Mouse (Mus musculus): ENCODE data around the gene Pgpep1. TPM values are rescaled to one million over a fixed set of nuclear protein-coding genes. Genes with fewer than 3 reads are reported as not detected.

The Pgpep1 gene
- total RNA-seq, 2 experiments from 2014 or later, result 38.4 to 46.8 TPM

- peak; percentile 72 to 76 for DNase-seq
- intact Hi-C loops (cut with DNase I), result no loop called here
These were observed 6.9 kb upstream of the Pgpep1 start for GRCm38 (mm10) chr8:70667071-70667470.

DNA sequence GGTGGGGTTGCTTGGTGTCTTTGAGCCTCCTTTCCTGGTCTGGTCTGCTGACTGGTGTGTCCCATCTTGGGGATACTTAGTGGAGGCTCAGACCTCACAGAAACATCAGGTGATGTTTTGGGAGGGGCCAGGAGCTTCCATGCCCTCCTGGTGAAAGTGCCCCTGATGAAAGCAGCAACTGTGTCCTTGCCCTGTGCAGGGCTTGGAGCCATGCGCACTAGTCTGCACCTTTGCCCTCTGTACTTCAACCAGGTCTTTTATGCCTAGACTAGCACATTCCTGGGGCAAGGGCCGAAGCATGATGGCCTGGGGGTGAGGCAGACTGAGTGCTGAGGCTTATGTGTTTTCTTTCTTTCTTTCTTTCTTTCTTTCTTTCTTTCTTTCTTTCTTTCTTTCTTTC is 5.4 kb upstream of the Pgpep1 start:
- intact Hi-C loops (cut with DNase I), result no loop called here
- no peak for DNase-seq

DNA sequence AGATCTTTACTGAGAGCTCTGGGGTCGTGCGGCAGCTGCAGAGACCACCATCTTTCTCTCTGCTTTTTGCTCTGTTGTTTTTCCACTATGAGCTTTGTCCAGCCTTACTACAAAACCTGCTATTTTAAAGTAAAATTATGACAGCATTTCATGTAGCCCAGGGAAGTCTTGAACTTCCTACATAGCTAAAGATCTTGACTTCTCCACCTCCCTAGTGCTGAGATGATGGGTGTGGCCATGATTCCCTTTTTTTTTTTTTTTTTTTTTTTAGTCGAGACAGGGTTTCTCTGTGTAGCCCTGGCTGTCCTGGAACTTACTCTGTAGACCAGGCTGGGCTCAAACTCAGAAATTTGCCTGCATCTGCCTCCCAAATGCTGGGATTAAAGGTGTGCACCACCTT is 4.4 kb upstream of the Pgpep1 start:
- intact Hi-C loops (cut with DNase I), result no loop called here
- DNase-seq, result no peak

- DNase-seq, result no peak
- intact Hi-C loops (cut with DNase I), result no loop called here
These were observed 3.5 kb upstream of the Pgpep1 start for GRCm38 (mm10) chr8:70663691-70664090.

DNA sequence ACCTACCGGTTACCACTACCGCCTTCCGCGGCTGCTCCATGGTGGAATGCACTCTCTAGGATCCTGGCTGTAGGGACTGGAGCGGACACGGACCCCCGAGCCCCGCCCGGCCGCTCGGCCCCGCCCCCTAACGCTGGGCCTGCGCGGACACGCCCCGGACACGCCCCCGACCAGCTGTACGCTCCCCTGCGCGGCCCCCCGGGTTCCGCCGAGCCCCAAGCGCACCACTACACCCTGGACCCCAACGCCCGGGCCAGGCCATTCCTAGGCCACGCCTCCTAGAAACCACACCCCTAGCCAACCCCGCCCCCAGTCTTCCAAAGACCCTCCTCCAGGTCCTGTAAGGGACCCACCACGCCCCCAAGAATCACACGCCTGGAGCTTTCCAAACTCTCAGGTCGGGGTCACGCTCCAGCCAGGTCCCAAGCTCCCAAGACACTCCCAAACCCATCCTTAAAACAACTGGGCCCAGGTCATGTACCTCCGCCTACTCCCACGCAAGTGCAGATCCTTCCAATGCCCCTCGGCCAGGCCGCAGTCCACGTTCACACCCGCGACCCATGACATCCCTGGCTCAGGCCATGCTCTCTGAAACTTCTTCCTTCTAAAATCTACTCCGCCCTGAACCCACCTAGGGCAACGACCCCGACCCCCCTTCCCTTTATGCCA is 450 bp downstream of the Pgpep1 start:
- peak; percentile 93 to 94 for DNase-seq
- intact Hi-C loops (cut with DNase I), result loop anchor here (5.0 kb wide), 1 partner anchor 37 kb away; no protein-coding TSS in a partner anchor

- no peak for DNase-seq
- intact Hi-C loops (cut with DNase I), result loop anchor here (5.0 kb wide), 1 partner anchor 37 kb away; no protein-coding TSS in a partner anchor
These were observed 1.1 kb downstream of the Pgpep1 start for GRCm38 (mm10) chr8:70658897-70659603.

- intact Hi-C loops (cut with DNase I), result loop anchor here (5.0 kb wide), 1 partner anchor 35 kb away; no protein-coding TSS in a partner anchor
- no peak for DNase-seq
These were observed 2.4 kb downstream of the Pgpep1 start for GRCm38 (mm10) chr8:70657739-70658138.

GRCm38 (mm10) chr8:70657214-70657613 is 3.0 kb downstream of the Pgpep1 start:
- intact Hi-C loops (cut with DNase I), result loop anchor here (5.0 kb wide), 1 partner anchor 35 kb away; no protein-coding TSS in a partner anchor

GRCm38 (mm10) chr8:70656193-70656790 is 3.9 kb downstream of the Pgpep1 start:
- intact Hi-C loops (cut with DNase I), result loop anchor here (5.0 kb wide), 1 partner anchor 34 kb away; no protein-coding TSS in a partner anchor

More at GRCm38 (mm10) chr8:70657214-70657613, 3.0 kb downstream of the Pgpep1 start:
- DNase-seq, result no peak

DNA sequence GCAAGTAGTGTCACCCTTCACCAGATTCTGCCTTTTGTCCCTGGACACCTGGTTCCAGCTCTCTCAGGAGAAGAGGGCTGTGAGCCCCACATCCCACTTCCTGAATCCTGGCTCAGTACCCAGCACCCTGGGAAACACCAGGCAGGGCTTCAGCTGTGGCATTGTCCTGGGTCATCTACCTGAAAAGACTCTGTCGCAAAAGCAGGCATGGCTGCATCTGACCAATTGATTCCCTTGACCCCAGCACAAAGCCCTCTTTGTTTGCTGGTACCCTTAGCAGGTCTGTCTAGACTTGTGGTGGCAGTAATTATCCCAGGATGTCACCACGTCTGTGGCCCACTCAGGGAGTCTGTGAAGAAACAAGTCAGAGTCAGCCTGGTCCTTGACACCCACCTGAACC is 4.7 kb downstream of the Pgpep1 start:
- intact Hi-C loops (cut with DNase I), result loop anchor here (5.0 kb wide), 1 partner anchor 33 kb away; no protein-coding TSS in a partner anchor
- no peak for DNase-seq

More at GRCm38 (mm10) chr8:70656193-70656790, 3.9 kb downstream of the Pgpep1 start:
- DNase-seq, result no peak

GRCm38 (mm10) chr8:70654121-70654520 is 6.1 kb downstream of the Pgpep1 start:
- DNase-seq, result no peak
- intact Hi-C loops (cut with DNase I), result loop anchor here (5.0 kb wide), 1 partner anchor 42 kb away; no protein-coding TSS in a partner anchor

DNA sequence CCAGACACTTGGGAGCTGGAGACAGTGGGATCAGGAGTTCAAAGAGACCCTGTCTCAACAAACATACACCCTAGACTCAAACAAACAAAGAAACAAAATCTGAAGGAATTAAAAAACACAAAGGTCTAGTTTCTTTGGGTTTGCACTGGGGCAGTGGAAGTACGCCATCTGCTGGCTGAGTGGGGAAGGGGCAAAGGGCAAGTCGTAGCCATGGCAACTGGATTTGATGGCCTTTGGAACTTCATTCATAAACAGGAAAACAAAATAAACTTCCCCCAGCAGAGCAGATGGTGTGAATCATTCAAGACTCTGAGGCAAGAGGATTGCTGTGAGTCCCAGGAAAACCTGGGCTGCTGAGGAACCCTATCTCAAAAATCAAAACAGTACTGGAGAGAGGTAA is 7.0 kb downstream of the Pgpep1 start:
- DNase-seq, result peak; percentile 63 to 74
- intact Hi-C loops (cut with DNase I), result loop anchor here (5.0 kb wide), 1 partner anchor 41 kb away; no protein-coding TSS in a partner anchor

- intact Hi-C loops (cut with DNase I), result loop anchor here (1.0 to 5.0 kb wide), 2 partner anchors 21 to 38 kb away; no protein-coding TSS in a partner anchor
- no peak for DNase-seq
These were observed 9.8 kb downstream of the Pgpep1 start for GRCm38 (mm10) chr8:70650351-70650750.

GRCm38 (mm10) chr8:70649324-70649723 is 10.9 kb downstream of the Pgpep1 start:
- intact Hi-C loops (cut with DNase I), result no loop called here
- peak; percentile 87 to 91 for DNase-seq

DNA sequence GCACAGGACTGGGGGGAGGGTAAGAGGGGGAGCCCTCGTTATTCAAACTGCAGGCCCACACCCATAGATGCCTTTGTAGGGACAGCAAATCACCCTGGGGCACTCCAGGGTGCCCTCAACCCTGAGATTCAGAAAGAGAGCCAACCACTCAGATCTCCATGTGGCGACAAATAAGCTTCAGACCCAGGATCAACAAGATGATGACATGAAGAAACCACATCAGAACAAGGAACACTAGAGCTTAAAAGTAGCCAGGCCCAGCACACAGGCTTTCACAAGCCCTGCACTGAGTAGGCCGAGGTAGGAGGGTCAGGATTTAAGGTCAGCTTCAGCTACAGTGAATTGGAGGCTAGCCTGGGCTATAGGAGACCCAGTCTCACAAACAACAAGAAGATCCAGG is 11.3 kb downstream of the Pgpep1 start:
- intact Hi-C loops (cut with DNase I), result no loop called here

DNA sequence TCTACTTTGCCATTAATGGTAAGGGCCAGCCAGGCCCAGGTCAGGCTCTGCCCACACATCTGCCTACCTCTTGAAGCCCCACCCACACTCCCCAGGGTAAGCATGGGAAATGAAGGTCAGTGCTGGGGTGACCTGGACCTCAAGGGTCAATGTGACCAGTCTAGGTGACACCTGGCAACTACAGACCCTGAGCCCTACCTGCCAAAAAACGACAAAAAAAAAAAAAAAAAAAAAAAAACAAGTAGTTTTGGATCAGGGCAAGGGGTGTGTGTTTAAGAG is 12.1 kb downstream of the Pgpep1 start:
- intact Hi-C loops (cut with DNase I), result no loop called here
- DNase-seq, result no peak

More for the DNA sequence above, 11.3 kb downstream of the Pgpep1 start:
- DNase-seq, result no peak

GRCm38 (mm10) chr8:70647343-70648163 is 12.6 kb downstream of the Pgpep1 start:
- DNase-seq, result peak in 1 of 2 experiments; percentile 48
- intact Hi-C loops (cut with DNase I), result no loop called here

DNA sequence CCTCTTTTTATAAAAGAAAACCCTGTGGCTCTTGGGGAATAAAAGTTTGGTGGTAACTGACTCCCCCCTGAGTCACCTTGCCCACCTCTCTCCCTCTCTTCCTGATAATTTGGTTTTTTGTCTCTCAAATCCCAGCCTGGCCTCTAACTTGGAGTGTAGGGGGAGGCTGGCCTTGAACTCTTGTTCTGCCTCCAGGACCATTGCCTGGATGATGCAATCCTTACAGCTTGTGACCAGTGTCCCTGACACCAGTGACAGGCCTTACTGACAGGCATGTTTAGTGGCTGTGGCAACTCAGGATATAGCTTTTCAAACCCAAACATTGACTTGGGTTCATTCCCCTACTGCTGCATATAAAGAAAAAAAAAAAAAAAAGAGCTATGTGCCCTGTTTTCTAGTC is 13.4 kb downstream of the Pgpep1 start:
- DNase-seq, result no peak
- intact Hi-C loops (cut with DNase I), result no loop called here

DNA sequence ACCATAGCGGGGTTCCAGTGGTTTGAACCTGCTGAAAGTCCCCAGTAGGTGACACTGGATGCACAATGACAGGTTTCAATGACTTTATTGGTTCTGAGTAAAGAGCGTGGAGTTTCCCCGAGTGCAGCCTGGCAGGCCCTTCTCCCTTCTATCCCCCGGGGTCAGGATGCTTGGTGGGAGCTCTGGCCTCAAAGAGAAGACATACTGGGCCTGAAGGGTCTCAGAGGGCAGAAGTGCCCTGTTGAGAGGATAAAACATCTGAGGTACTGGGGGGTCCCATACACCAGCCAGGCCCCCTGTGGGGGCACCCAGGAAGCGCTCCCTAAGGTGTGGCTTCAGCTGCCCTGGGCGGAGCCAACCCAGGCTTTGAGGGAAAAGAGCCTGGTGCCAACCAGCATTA is 13.8 kb downstream of the Pgpep1 start:
- intact Hi-C loops (cut with DNase I), result no loop called here

GRCm38 (mm10) chr8:70645501-70646224 is 14.5 kb downstream of the Pgpep1 start:
- intact Hi-C loops (cut with DNase I), result no loop called here
- peak in 1 of 2 experiments; percentile 39 for DNase-seq

More for the DNA sequence above, 13.8 kb downstream of the Pgpep1 start:
- DNase-seq, result no peak
